Mouse (Mus musculus) midbrain, embryonic 13.5 days (tissue): ENCODE measurements at regions not wholly inside any gene's neighbourhood (a gene's known extent, or its start where the extent isn't known, plus 50 kb on each side); places are given as distances from the start of the nearest gene placed in this dataset.

Source experiments
- ATAC-seq: fragments of 200-750 bp; cut with Nextera tagmentation; 2 replicates; pipeline ENCODE4 v1.8.0; 2017; ENCODE audit warnings: mild to moderate bottlenecking, moderate TSS enrichment, moderate library complexity
- H3K27ac ChIP-seq: fragments of 300-500 bp; sonication (generic); 2 replicates; pipeline ENCODE4 v1.5.1; 2015; ENCODE audit warnings: inconsistent platforms, mild to moderate bottlenecking, moderate library complexity
- H3K27me3 ChIP-seq: fragments of 300-500 bp; sonication (generic); 2 replicates; pipeline ENCODE4 v1.6.1; 2015; ENCODE audit warnings: mild to moderate bottlenecking, inconsistent platforms
- H3K36me3 ChIP-seq: fragments of 300-500 bp; sonication (generic); 2 replicates; pipeline ENCODE4 v1.6.1; 2015; ENCODE audit warnings: mild to moderate bottlenecking, inconsistent platforms
- H3K4me1 ChIP-seq: fragments of 300-500 bp; sonication (generic); replicated peaks from 2 replicates; pipeline ENCODE4 v1.6.1; 2015; ENCODE audit warnings: inconsistent platforms
- H3K4me2 ChIP-seq: fragments of 300-500 bp; sonication (generic); replicated peaks from 2 replicates; pipeline ENCODE4 v1.6.1; 2015; ENCODE audit warnings: moderate library complexity, mild to moderate bottlenecking, inconsistent platforms
- H3K4me3 ChIP-seq: fragments of 300-500 bp; sonication (generic); replicated peaks from 2 replicates; pipeline ENCODE4 v1.5.1; 2015; ENCODE audit warnings: mild to moderate bottlenecking, inconsistent platforms
- H3K9ac ChIP-seq: fragments of 300-500 bp; sonication (generic); replicated peaks from 2 replicates; pipeline ENCODE4 v1.6.1; 2015; ENCODE audit warnings: mild to moderate bottlenecking, inconsistent platforms
- H3K9me3 ChIP-seq: fragments of 300-500 bp; sonication (generic); 2 replicates; pipeline ENCODE4 v1.6.1; 2016; ENCODE audit warnings: mild to moderate bottlenecking, inconsistent platforms
- WGBS: fragments of 180-500 bp; shearing (Covaris S2); methylation state at CpG from one replicate; pipeline ENCODE4 v1.1.7; 2015; 5-methylcytosine and 5-hydroxymethylcytosine counted together

DNA sequence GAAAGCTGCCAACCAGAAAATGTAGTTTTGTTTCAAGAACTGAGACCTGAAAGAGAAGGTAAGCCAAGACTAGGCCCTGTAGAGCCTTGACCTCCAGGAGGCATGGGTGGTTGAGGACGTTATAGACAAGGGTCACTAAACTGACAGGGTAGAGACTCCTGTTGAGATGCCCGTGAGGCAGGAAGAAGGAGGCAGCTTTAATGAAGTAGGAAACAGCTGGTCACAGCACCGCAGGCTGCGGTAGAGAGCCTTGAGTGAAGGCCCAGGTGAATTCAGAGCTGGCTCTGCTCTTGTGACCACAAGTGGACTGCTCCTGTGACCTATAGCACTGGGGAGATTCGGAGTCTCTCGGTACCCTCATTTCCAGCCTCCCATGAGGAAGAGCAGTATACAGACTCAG, 53.7 kb upstream of the Eomes start:
- Histone ChIP-seq H3K4me3 (no peak overlapping the region), H3K9ac (no peak overlapping the region), H3K4me1 (no peaks in the 10 kb centered on the region), H3K27me3 (peaks cover 24% of the 10 kb centered on the region; the same call in 1 of the 2 replicates), H3K9me3 (no peaks in the 10 kb centered on the region), H3K36me3 (no peaks in the 10 kb centered on the region), H3K27ac (no peak overlapping the region), H3K4me2 (no peak overlapping the region)
- WGBS = 79% methylated on average over 6 of the region's 6 CpGs
- no peak for ATAC-seq
